Mouse (Mus musculus): Measurements from ENCODE around the gene Olfr1151. TPM values are rescaled to one million over a fixed set of nuclear protein-coding genes. Genes with fewer than 3 reads are reported as not detected.

Olfr1151 gene
- polyA plus RNA-seq (2017; shearing (Covaris generic)) = not detected

DNA sequence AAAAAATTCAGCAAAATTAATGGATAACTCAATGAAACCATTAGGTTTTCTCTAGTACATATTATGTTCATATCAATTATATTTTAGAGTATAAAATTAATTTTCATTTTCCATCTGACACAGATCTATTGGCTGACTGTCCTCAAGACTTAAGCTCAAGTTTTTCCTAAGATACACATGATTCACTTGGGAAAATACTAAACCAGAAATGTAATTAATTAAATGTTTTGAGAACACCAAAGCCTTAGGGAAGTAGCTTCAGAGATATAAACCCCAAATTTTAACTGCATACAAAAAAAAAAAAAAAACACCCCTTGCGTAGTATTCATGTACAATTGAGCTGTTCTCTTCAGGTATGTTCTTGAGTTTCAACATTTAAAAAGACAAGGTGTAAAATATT is at the start of gene Olfr1151:
Olfr1151 (plus strand) TSS at position 301 of the 400 bp plus-strand sequence.

DNA sequence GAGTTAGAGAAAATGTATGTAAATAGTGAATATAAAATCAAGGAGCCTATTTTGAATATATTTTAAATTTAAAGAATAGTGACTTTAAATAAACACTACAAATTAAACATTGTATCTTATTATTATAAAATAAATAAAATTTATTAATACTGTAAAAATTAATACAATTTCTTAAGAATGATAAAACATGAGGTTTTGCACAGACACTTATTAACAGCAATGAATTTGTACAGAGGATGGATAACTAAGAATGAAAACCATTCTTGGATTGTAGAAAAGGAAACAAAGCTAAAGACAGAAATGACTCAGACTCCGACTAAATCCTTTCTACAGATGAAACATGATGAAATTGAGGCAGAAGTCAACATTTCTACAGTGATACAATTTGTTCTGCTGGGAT is 46.1 kb upstream of the Olfr1151 start, which contains the start of gene Olfr1145:
Olfr1145 (plus strand) TSS at position 301 of the 400 bp plus-strand sequence.

DNA sequence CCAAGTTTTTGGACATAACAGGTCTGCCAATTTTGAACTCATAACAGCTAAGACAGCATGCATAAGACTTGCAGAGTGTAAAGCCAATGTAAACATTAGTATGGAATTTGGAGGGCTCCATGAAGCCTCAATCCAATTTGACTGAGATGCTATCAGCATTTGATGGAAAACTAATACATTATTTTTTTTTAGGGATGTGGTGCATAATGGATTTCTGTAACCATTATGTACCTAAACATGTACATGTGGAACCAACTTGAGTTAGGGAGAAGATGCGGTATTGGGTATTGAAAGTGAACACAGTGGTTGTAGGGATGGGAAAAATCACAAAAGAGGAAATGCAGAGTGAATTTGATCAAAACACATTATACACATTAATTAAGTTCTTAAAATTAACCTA is 25.4 kb upstream of the Olfr1151 start, which contains the start of gene Olfr1148:
Olfr1148 (plus strand) TSS at position 301 of the 400 bp plus-strand sequence.

DNA sequence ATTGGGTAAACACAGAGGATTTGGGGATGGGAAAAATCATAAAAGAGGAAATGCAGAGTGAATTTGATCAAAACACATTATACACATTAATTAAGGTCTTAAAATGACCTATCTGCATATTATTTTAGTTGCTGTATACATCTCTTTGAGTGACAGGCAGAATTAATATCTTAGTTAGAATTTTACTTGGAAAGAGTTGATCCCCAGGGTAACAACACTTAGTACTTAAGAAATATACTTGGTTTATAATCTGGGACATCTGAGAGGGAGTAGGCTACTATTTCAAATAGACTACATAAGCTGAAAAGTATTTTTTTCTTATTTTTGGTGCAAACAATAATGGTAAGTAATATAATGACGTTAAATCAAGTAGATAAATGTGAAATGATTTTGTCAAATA is 12.0 kb upstream of the Olfr1151 start, which contains the start of gene Olfr1150-ps1:
Olfr1150-ps1 (plus strand) TSS at position 301 of the 400 bp plus-strand sequence.

DNA sequence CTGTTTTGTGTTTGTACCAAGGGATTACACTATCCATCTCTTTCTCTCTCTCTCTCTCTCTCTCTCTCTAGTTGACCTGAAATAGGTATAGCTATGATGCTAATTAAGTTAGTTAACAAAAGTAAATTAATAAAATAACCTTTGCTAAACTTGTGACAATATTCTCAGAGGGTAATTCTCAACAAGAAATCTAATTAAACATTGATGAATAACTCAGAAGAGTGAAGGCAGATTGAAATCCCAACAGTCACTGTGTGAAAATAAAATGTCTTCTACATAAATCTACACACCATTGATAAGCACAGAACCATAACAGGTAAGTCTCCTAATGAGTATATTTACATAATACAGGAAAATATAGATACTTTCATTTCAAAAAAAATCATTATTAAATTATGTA is 10.5 kb downstream of the Olfr1151 start, which contains the start of gene Olfr1152:
Olfr1152 (plus strand) TSS at position 301 of the 400 bp plus-strand sequence.

DNA sequence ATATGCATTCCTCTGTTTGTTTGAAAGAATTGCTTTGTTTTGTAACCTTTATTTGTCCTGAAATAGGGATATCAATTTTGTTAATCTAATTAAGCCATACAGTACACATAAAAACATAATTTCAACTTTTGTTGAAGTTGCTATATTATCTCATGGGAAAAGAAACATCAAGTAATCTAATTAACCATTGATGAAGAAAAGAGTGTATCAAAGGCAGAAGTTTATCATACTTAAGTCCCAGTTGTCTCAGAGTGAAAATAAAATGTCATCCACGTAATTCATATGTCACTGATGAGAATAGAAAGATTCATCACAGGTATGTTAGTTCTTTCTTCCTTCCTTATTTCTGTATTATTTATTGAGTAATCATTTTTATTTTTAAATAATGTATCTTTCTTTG is 39.0 kb downstream of the Olfr1151 start, which contains the start of gene Olfr1153:
Olfr1153 (plus strand) TSS at position 301 of the 400 bp plus-strand sequence.

DNA sequence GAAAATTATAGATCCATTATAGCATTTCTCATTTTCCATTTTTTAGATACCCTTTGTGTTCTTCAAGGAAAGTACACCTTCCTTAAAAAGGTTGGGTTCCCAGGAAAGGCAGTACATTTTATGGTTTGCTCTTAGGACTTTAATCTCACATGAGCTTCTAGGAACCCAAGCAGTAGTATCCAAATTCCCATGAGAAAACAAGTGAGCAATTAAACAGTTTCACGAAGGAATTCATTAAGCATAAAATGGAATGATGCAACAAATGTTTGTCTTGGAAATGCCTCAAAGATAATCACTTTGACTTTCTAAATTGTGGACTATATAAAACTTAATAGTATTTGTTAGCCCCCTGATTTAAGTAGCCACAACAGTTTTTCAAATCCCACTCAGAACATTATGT is 49.4 kb downstream of the Olfr1151 start, which contains the start of gene Olfr1154:
Olfr1154 (minus strand) TSS at position 101 of the 400 bp plus-strand sequence.

Other genes with a start within 250 kb of the Olfr1151 start
- not detected for gene Olfr1130, start 249.7 kb upstream of the Olfr1151 start, polyA plus RNA-seq (2017; shearing (Covaris generic))
- gene Olfr1131, start 228.8 kb upstream of the Olfr1151 start, polyA plus RNA-seq (2017; shearing (Covaris generic)) = not detected
- not detected for gene Olfr1132, start 218.3 kb upstream of the Olfr1151 start, polyA plus RNA-seq (2017; shearing (Covaris generic))
- gene Olfr1133, start 208.5 kb upstream of the Olfr1151 start, polyA plus RNA-seq (2017; shearing (Covaris generic)) = not detected
- gene Olfr1134, start 197.4 kb upstream of the Olfr1151 start, polyA plus RNA-seq (2017; shearing (Covaris generic)) = not detected
- not detected for gene Olfr1135, start 182.2 kb upstream of the Olfr1151 start, polyA plus RNA-seq (2017; shearing (Covaris generic))
- gene Olfr1136, start 161.9 kb upstream of the Olfr1151 start, polyA plus RNA-seq (2017; shearing (Covaris generic)) = not detected
- gene Olfr1137, start 142.7 kb upstream of the Olfr1151 start, polyA plus RNA-seq (2017; shearing (Covaris generic)) = not detected
- gene Olfr1138, start 115.9 kb upstream of the Olfr1151 start, polyA plus RNA-seq (2017; shearing (Covaris generic)) = not detected
- gene Olfr1140, start 112.1 kb upstream of the Olfr1151 start, polyA plus RNA-seq (2017; shearing (Covaris generic)) = not detected
- not detected for gene Olfr1141, start 101.9 kb upstream of the Olfr1151 start, polyA plus RNA-seq (2017; shearing (Covaris generic))
- gene Olfr152, start 76.4 kb upstream of the Olfr1151 start, polyA plus RNA-seq (2017; shearing (Covaris generic)) = not detected
- not detected for gene Olfr1143, start 55.3 kb upstream of the Olfr1151 start, polyA plus RNA-seq (2017; shearing (Covaris generic))
- not detected for gene Olfr1145, start 46.0 kb upstream of the Olfr1151 start, polyA plus RNA-seq (2017; shearing (Covaris generic))
- not detected for gene Olfr1148, start 25.3 kb upstream of the Olfr1151 start, polyA plus RNA-seq (2017; shearing (Covaris generic))
- gene Olfr1150-ps1, start 11.9 kb upstream of the Olfr1151 start, polyA plus RNA-seq (2017; shearing (Covaris generic)) = not detected
- gene Olfr1152, start 10.6 kb downstream of the Olfr1151 start, polyA plus RNA-seq (2017; shearing (Covaris generic)) = 0.07 TPM
- not detected for gene Olfr1153, start 39.1 kb downstream of the Olfr1151 start, polyA plus RNA-seq (2017; shearing (Covaris generic))
- not detected for gene Olfr1154, start 49.3 kb downstream of the Olfr1151 start, polyA plus RNA-seq (2017; shearing (Covaris generic))
- gene Olfr1155, start 89.3 kb downstream of the Olfr1151 start, polyA plus RNA-seq (2017; shearing (Covaris generic)) = not detected
- 0.30 TPM for gene Olfr1156, start 97.2 kb downstream of the Olfr1151 start, polyA plus RNA-seq (2017; shearing (Covaris generic))
- gene Olfr1157, start 112.4 kb downstream of the Olfr1151 start, polyA plus RNA-seq (2017; shearing (Covaris generic)) = not detected
- not detected for gene Olfr74, start 118.8 kb downstream of the Olfr1151 start, polyA plus RNA-seq (2017; shearing (Covaris generic))
- gene Olfr1158, start 134.3 kb downstream of the Olfr1151 start, polyA plus RNA-seq (2017; shearing (Covaris generic)) = not detected
- 0.06 TPM for gene Olfr1160, start 152.4 kb downstream of the Olfr1151 start, polyA plus RNA-seq (2017; shearing (Covaris generic))
- not detected for gene Olfr1161, start 166.9 kb downstream of the Olfr1151 start, polyA plus RNA-seq (2017; shearing (Covaris generic))
- gene Olfr73, start 181.8 kb downstream of the Olfr1151 start, polyA plus RNA-seq (2017; shearing (Covaris generic)) = not detected
- gene Olfr1162, start 195.3 kb downstream of the Olfr1151 start, polyA plus RNA-seq (2017; shearing (Covaris generic)) = not detected
- gene Olfr1163, start 216.0 kb downstream of the Olfr1151 start, polyA plus RNA-seq (2017; shearing (Covaris generic)) = not detected
- not detected for gene Olfr1164, start 238.1 kb downstream of the Olfr1151 start, polyA plus RNA-seq (2017; shearing (Covaris generic))